Mouse (Mus musculus): ENCODE data around the gene Myocos. TPM values are rescaled to one million over a fixed set of nuclear protein-coding genes. Genes with fewer than 3 reads are reported as not detected.
A peak's percentile ranks its signal among the peaks of the same experiment; 100 is the strongest.
"Not testable (repeated sequence)": the region's sequence is repeated elsewhere in the genome, so short reads cannot be mapped to it uniquely, and the experiment has no call there.

Gene Myocos
- polyA plus RNA-seq, 1 experiment = not detected

- Histone ChIP-seq H3K4me1 (ENCODE audit: control insufficient read depth, insufficient read depth, insufficient read length, low read length) (no peaks in the 10 kb centered on the region), H3K27ac (ENCODE audit: insufficient read depth, low read depth, low read length) (no peak overlapping the region), H3K4me3 (ENCODE audit: low read depth, low read length) (no peak overlapping the region), H3K36me3 (ENCODE audit: control insufficient read depth, insufficient read depth, low read length) (no peaks in the 10 kb centered on the region), H3K27me3 (ENCODE audit: control insufficient read depth, insufficient read depth, low read length) (no peaks in the 10 kb centered on the region)
- TF ChIP-seq POLR2A (IDR thresholded peaks at IDR 0.05; ENCODE audit: low read depth, low read length) (no peak), CTCF (IDR thresholded peaks at IDR 0.05; ENCODE audit: extremely low read depth, insufficient read length, insufficient replicate concordance, low read depth, low read length) (no peak)
- 86% methylated on average over 4 of the region's 4 CpGs for WGBS
Measured at GRCm38 (mm10) chr1:162638535-162638934, 19.5 kb downstream of the Myocos start.

DNA sequence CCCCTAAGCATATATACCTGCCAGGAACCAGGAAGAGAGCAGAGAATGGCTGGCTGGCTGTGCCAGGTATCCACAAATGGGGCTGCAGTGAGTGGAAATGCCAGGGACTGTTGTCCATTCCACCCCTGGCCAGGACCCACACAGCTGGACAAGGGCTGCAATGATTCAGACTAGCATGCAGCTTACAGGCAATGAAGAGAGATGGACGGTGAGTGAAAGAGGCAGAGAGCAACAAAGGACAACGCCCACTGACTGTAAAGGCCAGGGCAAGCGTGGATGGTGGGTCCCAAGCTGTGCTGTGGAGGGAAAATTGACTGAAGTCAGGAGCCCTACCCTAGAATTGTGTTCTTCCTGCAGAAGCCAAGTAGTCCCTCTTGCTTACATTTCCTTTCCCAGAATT is 21.5 kb downstream of the Myocos start:
- H3K4me1 ChIP-seq (ENCODE audit: control insufficient read depth, insufficient read depth, insufficient read length, low read length) = no peaks in the 10 kb centered on the region
- no peak overlapping the region for H3K4me3 ChIP-seq (ENCODE audit: low read depth, low read length)
- WGBS = 53% methylated on average over 3 of the region's 3 CpGs
- no peak for TF ChIP-seq POLR2A (IDR thresholded peaks at IDR 0.05; ENCODE audit: low read depth, low read length)
- no peak for TF ChIP-seq CTCF (IDR thresholded peaks at IDR 0.05; ENCODE audit: extremely low read depth, insufficient read length, insufficient replicate concordance, low read depth, low read length)
- H3K27me3 ChIP-seq (ENCODE audit: control insufficient read depth, insufficient read depth, low read length) = no peaks in the 10 kb centered on the region
- no peaks in the 10 kb centered on the region for H3K36me3 ChIP-seq (ENCODE audit: control insufficient read depth, insufficient read depth, low read length)
- H3K27ac ChIP-seq (ENCODE audit: insufficient read depth, low read depth, low read length) = no peak overlapping the region

DNA sequence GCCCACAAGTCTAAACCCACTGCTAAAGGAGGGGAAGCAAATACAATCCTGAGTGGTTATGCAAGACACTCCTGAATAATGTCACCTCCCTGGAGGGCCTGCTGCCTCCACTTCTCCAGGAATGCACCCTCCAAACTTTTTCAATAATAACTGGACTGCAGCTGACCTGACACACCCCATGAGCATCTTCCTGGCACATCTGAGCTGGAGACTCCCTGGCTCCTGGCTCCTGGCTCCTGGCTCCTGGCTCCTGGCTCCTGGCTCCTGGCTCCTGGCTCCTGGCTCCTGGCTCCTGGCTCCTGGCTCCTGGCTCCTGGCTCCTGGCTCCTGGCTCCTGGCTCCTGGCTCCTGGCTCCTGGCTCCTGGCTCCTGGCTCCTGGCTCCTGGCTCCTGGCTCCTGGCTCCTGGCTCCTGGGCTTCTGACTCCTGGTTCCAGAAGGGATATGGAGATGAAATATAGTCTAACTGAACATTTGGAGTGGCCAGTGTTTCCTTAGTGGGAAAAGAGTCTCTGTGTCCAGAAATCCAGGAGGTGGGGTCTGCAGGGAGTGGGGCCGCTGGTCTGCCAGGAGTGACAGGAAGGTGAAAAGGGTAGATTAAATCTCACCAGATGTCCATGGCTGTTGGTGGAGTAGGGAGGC is 22.6 kb downstream of the Myocos start:
- 73% methylated on average over 1 of the region's 1 CpGs for WGBS
- not testable (repeated sequence) for H3K27me3 ChIP-seq (ENCODE audit: control insufficient read depth, insufficient read depth, low read length); H3K36me3 ChIP-seq (ENCODE audit: control insufficient read depth, insufficient read depth, low read length); H3K4me3 ChIP-seq (ENCODE audit: low read depth, low read length); H3K27ac ChIP-seq (ENCODE audit: insufficient read depth, low read depth, low read length); H3K4me1 ChIP-seq (ENCODE audit: control insufficient read depth, insufficient read depth, insufficient read length, low read length)

GRCm38 (mm10) chr1:162628326-162628725 is 29.7 kb downstream of the Myocos start:
- 94% methylated on average over 15 of the region's 15 CpGs for WGBS
- not testable (repeated sequence) for H3K27me3 ChIP-seq (ENCODE audit: control insufficient read depth, insufficient read depth, low read length); H3K4me1 ChIP-seq (ENCODE audit: control insufficient read depth, insufficient read depth, insufficient read length, low read length); H3K36me3 ChIP-seq (ENCODE audit: control insufficient read depth, insufficient read depth, low read length); H3K27ac ChIP-seq (ENCODE audit: insufficient read depth, low read depth, low read length); H3K4me3 ChIP-seq (ENCODE audit: low read depth, low read length)

- not testable (repeated sequence) for H3K4me1 ChIP-seq (ENCODE audit: control insufficient read depth, insufficient read depth, insufficient read length, low read length)
- WGBS = 39% methylated on average over 4 of the region's 4 CpGs
Measured at GRCm38 (mm10) chr1:162627821-162628220, 30.2 kb downstream of the Myocos start.

GRCm38 (mm10) chr1:162625229-162625628 is 32.8 kb downstream of the Myocos start:
- no peaks in the 10 kb centered on the region for H3K4me1 ChIP-seq (ENCODE audit: control insufficient read depth, insufficient read depth, insufficient read length, low read length)
- TF ChIP-seq CTCF (IDR thresholded peaks at IDR 0.05; ENCODE audit: extremely low read depth, insufficient read length, insufficient replicate concordance, low read depth, low read length) = no peak
- no peak for TF ChIP-seq POLR2A (IDR thresholded peaks at IDR 0.05; ENCODE audit: low read depth, low read length)
- WGBS = 13% methylated on average over 7 of the region's 7 CpGs
- no peaks in the 10 kb centered on the region for H3K36me3 ChIP-seq (ENCODE audit: control insufficient read depth, insufficient read depth, low read length)
- no peak overlapping the region for H3K27ac ChIP-seq (ENCODE audit: insufficient read depth, low read depth, low read length)
- no peaks in the 10 kb centered on the region for H3K27me3 ChIP-seq (ENCODE audit: control insufficient read depth, insufficient read depth, low read length)
- H3K4me3 ChIP-seq (ENCODE audit: low read depth, low read length) = no peak overlapping the region

More at GRCm38 (mm10) chr1:162627821-162628220, 30.2 kb downstream of the Myocos start:
- H3K27ac ChIP-seq (ENCODE audit: insufficient read depth, low read depth, low read length); H3K27me3 ChIP-seq (ENCODE audit: control insufficient read depth, insufficient read depth, low read length); H3K36me3 ChIP-seq (ENCODE audit: control insufficient read depth, insufficient read depth, low read length); H3K4me3 ChIP-seq (ENCODE audit: low read depth, low read length): not testable (repeated sequence)

DNA sequence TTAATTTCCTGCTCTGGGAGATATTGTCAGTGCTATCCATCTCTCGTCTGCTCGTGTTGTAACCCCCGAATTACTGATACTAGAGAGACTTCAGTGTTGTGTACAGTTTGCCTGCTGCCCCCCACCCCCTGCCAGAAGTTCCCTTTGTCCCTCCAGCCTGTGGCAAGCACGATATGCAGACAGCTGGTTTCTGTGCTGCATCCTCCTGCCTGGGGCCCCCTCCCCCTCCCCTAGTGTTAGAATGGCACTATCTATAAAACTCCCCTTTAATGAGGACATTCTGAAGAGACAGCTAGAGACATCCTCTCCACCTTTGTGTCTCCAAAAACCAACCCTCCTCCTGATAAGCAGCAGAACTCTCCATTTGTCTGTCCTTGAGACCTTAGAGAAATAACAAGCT is 34.1 kb downstream of the Myocos start:
- no peak overlapping the region for H3K27ac ChIP-seq (ENCODE audit: insufficient read depth, low read depth, low read length)
- H3K4me1 ChIP-seq (ENCODE audit: control insufficient read depth, insufficient read depth, insufficient read length, low read length) = no peaks in the 10 kb centered on the region
- no peak for TF ChIP-seq POLR2A (IDR thresholded peaks at IDR 0.05; ENCODE audit: low read depth, low read length)
- H3K4me3 ChIP-seq (ENCODE audit: low read depth, low read length) = no peak overlapping the region
- WGBS = 29% methylated on average over 4 of the region's 4 CpGs
- H3K36me3 ChIP-seq (ENCODE audit: control insufficient read depth, insufficient read depth, low read length) = no peaks in the 10 kb centered on the region
- H3K27me3 ChIP-seq (ENCODE audit: control insufficient read depth, insufficient read depth, low read length) = no peaks in the 10 kb centered on the region

GRCm38 (mm10) chr1:162620487-162620886 is 37.5 kb downstream of the Myocos start:
- no peak overlapping the region for H3K27ac ChIP-seq (ENCODE audit: insufficient read depth, low read depth, low read length)
- peak; percentile 56; the same call in 1 of the 2 replicates for TF ChIP-seq CTCF (IDR thresholded peaks at IDR 0.05; ENCODE audit: extremely low read depth, insufficient read length, insufficient replicate concordance, low read depth, low read length)
- no peak for TF ChIP-seq POLR2A (IDR thresholded peaks at IDR 0.05; ENCODE audit: low read depth, low read length)
- no peak overlapping the region for H3K4me3 ChIP-seq (ENCODE audit: low read depth, low read length)
- H3K4me1 ChIP-seq (ENCODE audit: control insufficient read depth, insufficient read depth, insufficient read length, low read length) = no peaks in the 10 kb centered on the region
- no peaks in the 10 kb centered on the region for H3K36me3 ChIP-seq (ENCODE audit: control insufficient read depth, insufficient read depth, low read length)
- no peaks in the 10 kb centered on the region for H3K27me3 ChIP-seq (ENCODE audit: control insufficient read depth, insufficient read depth, low read length)
- WGBS = 70% methylated on average over 4 of the region's 4 CpGs
